Mouse (Mus musculus): Measurements from ENCODE around the gene Fam19a1. TPM values are rescaled to one million over a fixed set of nuclear protein-coding genes. Genes with fewer than 3 reads are reported as not detected.

Gene Fam19a1
- under 1 TPM in 1 of 2 experiments, not detected in 1; 0.02 TPM for polyA plus RNA-seq (2012; fragmentation: generic; extraction: Trizol)

GRCm38 (mm10) chr6:96112854-96113253 lies at the start of gene Fam19a1:
Fam19a1 (plus strand) TSS chr6:96113154.

GRCm38 (mm10) chr6:96165818-96166379 lies 52.9 kb downstream of the Fam19a1 start, which contains the start of gene 1700123L14Rik:
1700123L14Rik (minus strand) TSS chr6:96166243.

Other genes starting within 250 kb of the Fam19a1 start
- not detected for gene 1700123L14Rik, start 53.1 kb downstream of the Fam19a1 start, polyA plus RNA-seq (2012; fragmentation: generic; extraction: Trizol)

Data from C3H10T1/2 (cell line).